Mouse (Mus musculus) thymus, postnatal 14 days (tissue): ENCODE measurements at regions not wholly inside any gene's neighbourhood (a gene's known extent, or its start where the extent isn't known, plus 50 kb on each side); places are given as distances from the start of the nearest gene placed in this dataset.
A peak's percentile ranks its signal among the peaks of the same experiment; 100 is the strongest.

Source experiments
- DNase-seq: peaks from one replicate; pipeline ENCODE4 v3.0.0; 2021

DNA sequence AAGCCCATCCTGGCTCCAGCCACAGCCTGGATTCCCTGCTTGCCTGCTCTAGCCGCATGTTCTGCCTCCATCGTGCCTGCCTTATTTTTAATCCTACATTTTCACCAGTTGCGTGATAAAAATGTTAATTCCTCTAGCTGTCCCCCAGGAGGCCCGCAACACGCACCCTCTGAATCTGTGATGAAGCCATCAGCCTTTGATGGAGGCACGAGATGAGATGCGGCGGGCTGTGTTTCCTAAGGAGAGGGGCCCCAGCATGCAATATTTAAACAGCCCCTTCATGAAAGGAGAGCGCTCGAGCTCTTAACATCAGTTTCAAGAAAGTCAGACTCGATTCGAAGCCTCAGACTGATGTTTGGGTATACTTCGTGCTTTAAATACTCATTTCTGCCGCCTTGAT, 76.3 kb downstream of the Nptx2 start:
- no peak for DNase-seq

DNA sequence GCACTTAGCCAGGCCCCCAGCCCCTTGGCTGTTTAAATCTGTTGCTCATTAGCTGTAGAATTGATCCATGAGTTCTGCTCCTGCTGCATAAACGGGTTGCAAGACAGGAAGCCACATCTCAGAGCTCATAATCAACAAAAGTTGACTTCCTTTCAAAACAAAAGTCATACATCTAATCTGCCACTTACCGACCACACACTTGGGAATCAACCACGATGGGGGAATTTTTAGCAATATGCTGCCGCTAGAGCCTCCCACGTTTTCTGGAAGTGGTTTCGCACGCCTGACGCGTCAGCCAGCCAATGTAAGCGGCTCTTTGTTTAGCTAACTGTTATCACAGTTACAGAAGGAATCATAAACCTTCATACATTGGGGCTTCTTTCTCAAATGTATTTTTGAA, 77.7 kb downstream of the Nptx2 start:
- DNase-seq, result no peak

DNA sequence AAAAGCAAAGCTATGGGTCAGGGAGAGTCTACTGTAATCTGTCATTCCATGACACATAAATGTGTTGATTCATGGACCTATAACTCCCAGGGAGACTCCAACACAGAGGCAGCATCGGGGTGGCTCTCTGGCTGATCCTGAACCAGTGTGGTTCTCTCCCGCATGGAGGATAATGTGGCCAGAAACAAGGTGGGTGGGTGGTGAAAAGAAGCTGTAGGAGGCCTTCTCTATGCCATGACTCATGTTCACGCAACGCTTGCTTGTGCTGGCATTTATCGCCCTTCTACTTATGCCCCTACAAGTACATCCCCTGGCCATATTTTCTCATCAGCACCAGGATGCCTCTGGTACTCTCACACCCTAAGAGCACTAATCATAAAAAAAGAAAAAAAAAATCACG, 86.6 kb downstream of the Nptx2 start:
- DNase-seq, result no peak

DNA sequence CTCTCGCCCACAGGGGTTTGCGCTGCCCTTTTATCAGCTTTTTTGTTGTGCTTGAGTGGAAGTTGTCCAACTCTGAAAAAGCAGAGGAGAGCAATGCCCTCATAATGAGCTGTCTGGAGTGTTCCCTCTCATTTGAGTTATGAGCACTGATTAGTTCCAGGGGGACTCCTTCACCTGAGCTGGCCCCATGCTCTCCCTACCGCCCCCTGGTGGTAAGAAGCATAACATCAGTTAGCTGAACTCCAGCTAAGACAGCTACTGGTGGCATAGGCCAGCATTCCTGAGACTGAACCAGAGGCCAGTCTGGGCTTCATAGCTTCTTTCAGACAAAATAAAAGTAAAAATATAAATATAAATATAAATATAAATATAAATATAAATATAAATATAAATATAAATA, 92.9 kb downstream of the Nptx2 start:
- peak; percentile 7 for DNase-seq

DNA sequence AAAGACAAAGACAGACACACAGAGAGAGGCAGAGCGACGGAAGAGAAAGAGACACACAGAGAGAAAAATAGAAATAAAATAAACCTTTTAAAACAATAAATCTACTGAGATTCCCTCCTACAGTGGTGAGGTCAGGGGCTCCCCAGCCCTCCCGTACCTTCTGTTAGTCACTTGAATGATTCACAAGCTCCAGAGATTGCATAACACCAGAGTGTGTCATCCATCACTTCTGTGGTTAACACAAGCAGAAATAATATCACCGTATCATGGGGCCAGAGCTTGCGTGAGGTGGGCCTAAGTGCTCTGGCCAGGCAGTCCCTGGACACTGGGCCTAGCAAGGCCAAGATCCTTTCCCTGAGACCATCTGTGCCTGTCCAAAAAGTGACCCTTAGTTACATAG, 93.9 kb downstream of the Nptx2 start:
- no peak for DNase-seq

DNA sequence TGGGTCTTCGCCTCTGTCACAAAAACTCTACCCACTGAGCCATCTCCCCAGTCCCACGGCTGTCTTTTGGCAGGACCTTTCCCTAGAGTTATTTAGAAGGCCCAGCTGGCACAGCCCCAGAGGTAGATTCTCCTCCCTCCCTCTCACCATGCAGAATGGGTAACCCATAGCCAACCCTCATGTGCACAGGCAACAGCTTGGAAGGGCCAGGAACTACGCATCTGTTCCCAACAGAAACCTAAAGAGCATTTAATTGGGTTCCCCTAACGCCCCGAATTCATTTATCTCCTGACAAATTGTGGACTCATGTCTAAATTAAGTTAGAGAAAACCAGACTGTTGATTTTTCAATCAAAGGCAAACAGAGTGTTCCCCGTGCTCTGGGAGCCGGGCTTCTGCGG, 97.1 kb downstream of the Nptx2 start:
- no peak for DNase-seq

DNA sequence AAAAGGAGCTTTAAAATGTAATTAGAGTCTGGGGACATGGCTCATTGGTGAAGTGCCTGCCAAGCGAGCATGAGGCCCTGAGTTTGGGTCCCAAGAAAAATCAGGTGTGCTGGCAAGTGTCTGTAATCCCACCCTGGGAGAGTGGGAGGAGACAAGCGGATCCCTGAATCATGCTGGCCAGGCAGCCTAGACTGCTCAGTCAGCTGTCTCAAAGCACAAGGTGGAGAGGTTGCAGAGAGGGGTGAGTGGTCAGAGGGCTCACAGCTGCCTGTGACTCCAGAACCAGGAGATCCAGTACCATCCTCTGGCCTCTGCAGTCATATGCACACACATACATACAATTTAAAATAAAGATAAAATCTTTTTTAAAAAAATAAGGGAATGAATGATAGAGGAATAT, 97.7 kb downstream of the Nptx2 start:
- DNase-seq, result no peak

DNA sequence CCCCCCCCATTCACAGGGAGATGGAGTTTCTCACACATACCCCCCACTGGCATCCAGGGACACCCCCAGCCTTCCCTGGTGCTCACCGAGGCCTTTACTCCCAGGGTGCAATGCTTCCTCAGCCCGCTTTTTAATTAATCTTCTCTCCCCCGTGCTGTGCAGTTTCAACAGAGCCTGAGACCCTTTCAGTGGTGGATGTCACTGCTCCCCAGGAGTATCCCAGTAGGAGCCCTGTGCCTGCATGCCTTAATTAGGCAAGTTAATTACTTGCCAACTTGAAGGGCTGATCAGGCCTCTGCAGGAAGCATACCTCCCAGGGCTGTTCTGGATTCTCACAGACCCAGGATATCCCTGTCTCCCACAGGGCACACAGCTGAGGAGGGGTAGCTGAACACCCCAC, 99.7 kb downstream of the Nptx2 start:
- no peak for DNase-seq

DNA sequence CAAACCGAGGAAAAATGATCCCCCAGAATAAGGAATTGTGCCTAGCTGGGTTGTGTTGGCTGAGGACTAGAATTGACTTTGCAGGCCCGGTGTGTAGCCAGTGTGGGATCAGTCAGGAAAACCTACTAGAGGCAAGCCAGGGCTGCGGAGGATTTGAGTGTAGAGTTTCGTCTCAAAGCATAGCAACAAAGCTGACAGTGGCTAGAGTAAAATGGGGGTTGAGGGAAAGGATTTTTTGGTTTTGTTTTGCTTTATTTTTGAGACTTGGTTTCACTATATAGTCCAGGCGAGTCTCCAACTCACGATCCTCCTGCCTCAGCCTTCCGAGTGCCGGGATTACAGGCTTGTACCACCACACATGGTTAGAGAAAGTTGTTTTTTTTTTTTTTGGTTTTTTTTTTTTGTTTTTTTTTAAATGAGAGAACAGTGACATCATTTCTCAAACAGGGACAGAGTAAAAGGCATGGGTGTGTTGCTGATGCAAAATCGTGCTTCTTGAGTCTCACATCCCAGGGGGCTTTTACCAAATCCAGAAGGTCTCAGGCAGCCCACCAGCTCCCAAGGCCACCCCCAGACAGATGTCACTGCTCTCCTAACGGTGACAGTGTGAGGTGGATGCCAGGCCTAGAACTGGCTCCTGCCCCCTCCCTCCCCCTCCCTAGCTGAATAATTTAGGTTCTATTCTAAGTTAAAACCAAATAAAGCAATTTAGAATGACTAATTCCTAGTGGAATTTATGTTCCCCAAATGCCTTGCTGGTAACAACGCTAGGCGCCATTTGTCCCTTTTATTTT, 101.8 kb downstream of the Nptx2 start:
- no peak for DNase-seq

DNA sequence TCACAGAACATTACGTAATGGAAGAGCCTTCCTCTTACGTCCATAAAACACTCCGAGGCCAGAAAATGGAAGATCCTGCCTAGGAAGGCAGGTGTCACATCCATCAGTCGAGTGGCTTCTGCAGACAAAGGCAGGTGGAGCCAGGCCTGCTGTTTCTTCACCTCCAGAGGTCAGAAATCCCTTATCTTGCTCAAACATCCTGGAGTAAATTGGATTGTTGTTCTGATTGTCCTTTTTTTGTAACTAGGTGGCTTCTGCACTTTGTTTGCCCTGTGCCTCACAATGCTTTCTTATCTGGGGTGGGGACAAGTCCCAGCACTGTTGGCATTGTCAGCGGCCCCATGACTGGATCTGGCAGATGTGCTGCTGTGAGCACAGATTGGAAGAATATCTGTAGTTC, 106.5 kb downstream of the Nptx2 start:
- DNase-seq, result no peak

DNA sequence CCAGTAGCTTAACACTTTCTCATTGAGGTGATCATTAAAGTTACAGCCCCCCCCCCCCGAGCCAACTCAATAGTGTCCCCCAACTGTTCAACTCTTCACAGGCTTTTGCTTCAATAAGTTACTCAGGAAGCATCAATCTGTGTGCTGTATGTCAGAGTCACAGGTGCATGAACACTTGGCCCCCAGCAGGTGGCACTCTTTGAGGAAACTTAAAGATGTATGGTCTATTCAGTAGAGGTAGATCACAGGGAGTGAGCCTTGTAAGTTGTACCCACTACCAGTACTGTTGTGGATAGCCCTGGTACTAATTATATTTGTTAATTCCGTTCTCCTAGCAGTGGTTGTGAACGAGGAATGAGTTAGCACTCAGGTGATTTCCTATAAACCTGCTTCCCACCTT, 99.6 kb downstream of the Tmem130 start:
- DNase-seq, result no peak

DNA sequence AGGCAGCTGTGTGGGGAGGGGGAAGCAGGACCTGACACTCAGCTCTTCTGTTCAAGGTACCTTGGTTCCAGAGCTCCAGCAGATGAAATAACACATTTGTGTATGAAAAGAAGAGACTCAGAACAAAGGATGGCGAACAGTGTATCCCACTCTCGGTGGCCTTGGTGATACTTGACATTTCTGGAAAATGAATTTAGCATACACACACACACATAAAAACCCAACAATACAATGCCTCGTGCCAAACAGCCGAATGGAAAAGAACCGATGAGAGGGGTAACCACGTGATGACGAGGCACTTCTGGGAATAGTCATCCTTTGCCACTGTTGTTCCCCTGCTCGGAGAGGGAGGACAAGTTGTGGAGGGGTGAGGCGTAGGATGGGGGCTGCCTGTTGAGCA, 97.6 kb downstream of the Tmem130 start:
- DNase-seq, result no peak

DNA sequence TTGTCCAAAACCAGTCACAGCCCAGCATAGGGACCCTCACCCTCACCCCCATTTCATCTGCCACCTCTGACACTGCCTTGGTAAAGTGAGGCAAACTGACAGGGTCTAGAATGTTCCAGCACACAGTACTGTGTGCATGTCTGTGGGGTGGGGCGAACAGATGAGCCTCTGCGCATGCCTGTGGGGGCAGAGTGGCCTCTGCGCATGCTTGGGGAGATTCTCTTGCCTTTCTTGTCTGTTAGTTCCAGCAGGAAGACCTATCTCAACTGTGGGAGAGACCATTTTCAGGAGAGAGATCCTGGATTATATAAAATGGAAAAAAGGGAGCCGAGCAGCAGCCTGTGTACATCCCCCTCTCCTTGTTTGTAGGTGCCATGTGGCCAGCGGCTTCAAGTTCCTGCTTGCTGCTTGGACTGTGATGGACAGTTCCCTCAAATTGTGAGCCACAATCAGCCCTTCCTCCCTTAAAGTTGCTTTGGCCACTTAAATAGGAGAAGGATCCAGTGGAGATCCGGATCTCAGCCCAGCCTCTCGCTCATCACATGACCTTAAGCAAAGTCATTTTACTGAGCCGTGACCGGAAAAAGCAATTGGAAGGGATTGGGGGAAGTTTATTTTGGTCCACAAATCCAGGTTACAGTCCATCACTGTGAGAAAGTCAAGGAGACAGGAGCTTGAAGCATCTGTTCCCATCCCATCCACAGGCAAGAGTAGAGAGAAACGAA, 96.9 kb downstream of the Tmem130 start:
- DNase-seq, result no peak

DNA sequence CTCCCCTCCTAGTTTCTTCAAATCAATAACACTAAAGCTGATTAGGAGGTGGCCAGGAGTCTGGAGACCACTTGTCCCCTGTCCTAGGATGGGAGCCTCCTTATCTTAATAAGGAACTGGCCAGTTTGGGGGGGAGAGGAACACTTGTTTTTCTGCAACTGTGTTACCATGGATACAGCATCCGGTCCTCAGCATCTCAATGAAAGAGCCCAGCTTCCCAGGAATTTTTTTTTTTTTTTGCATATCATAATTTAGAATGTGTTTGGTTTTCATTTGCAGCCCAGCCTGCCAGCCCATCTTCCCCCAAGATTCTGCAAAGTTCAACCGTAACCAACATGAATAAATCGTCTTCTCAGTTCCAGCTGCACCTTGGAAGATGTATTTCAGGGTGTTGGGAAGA, 93.6 kb downstream of the Tmem130 start:
- no peak for DNase-seq

DNA sequence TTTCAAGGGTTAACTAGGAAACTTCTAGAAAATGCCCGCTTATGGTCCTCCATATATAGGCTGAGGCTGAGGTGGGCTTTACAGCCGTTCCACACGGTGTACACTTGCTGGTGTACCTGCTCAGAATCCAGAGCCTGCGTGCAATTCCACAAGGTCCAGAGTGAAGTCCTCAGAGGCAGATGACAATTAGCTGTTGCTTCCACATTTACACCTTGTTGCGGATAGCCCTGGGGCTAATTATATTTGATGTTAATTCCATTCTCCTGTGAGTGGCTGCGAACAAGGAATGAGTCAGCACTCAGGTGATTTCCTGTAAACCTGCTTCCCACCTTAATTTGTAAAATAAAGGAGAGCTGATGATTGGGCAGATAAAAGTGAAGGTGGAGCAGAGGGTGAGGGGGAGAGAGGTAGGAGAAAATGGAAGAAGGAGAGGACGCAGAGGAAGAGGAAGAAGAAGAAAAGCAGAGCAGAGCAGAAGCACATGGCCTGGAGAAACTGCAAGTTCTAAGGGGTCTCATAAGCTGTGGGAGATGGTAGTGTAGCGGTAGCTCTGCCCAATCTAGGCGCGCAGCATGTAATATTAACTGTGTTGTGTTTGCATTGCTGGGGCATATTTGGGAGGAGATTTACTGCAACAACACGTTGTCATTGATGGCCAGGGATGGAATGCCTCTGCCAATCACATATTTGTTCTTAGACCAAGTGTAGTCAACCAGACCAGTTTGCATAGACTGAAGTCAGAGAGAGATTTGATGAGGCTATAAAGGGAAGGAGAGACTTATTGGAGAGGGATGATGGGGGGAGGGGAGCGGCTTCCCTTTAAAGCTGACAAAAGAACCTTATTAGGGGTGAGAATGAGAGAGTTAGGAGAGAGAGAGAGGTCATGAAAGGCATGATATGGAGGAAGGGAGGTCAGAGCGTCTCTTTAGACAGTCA, 82.5 kb downstream of the Tmem130 start:
- DNase-seq, result no peak

DNA sequence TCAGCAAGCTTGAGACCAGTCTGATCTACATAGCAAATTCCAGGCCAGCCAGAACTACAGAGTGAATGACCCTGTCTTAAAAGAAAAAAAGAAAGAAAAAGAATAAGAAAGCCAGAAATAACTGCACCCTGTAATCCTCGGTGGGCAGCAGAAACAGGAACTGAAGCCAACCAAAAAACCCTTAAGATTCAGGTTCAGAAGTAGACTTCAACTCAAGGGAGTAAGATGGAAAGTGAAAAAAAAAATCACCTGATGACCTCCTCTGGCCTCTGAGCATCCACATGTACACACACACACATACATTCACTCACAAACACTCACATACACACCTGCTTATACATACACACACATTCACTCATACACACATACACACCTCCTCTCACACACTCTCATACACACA, 77.4 kb downstream of the Tmem130 start:
- DNase-seq, result no peak
